Mouse (Mus musculus): ENCODE data around the gene Trub1.

The Trub1 gene

DNA sequence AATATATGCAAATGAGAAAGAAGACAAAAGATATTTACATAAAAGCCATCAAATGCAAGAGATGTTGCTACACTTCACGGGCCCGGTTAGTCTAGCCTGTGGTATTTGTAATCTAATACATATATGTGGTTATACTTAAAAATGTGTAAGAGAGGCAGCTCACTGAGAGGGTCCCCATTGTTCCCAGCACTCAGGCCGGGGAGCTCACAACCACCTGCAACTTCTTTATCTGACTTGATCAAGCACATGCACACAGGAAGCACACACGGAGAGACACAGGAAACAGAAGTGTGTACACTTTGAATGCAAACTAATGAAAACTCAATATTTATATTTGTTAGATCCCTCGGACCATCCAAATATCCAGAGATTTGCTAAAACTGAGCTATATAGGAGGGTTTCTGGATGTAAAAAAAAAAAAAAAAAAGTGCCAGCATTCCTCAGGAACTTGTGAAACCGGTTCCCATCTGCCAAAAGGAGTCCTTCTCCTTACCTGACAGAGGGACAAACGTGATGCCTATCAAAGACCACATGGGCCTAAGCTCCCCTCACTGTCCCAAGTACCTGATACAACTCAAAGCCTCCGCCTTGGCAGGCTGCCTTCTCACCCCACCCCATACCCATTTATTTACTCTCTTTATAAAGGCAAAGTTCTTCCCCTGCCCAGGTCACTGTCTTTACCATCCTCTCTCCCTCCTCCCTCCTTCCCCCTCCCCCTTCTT is 9.6 kb upstream of the Trub1 start:
- no peak for DNase-seq

DNA sequence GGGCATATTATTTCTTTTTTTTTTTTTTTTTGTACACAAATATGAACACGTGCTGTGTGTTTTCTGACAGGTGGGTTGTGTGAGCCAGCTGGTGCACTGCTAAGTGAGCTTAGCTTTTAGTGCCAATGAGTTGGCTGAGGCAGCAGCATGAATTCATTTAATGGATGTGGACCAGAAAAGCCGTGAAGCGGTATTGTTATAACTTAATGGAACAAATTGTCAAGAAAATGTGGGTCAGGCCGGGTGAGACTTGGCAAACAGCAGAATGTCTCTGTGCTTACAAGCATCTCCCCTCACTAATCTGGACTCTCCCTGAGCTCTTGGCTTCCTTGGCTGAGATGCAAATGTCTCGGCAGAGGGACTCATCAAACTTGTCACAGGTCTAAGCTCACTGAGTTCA is 7.7 kb upstream of the Trub1 start:
- DNase-seq, result peak; percentile 32 to 47

DNA sequence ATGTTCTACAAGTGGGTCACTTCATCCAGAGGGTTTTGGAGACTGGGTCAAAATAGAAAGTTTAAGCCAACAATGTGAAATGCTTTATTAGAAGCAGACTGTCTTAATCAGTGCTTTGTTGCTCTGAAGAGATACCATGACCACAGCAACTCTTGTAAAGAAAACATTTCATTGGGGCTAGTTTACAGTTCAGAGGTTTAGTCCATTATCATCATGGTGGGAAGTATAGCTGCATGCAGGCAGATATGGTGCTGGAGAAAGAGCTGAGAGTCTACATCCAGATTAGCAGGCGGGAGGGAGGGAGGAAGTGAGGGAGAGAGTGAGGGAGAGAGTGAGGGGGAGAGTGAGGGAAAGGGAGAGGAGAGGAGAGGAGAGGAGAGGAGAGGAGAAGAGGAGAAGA is 1.9 kb upstream of the Trub1 start:
- DNase-seq, result no peak

DNA sequence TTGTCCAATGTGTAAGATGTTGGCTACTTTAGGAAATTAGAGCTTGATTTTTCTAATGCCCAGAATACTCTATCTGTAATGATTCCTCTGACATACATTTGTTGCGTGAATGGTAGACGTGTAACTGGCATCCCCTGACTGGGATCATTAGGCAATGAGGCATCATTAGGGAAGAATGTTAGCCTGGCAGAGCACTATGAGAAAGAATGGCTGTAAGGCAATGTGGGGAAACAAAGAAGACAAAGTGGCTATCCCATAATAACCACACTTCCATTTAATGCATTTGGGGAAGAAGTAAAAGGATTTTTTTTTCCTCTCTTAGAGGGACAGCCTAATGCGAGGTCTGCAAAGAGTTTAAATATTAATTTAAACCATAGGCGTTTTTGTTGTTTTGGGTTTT is 950 bp upstream of the Trub1 start:
- no peak for DNase-seq

DNA sequence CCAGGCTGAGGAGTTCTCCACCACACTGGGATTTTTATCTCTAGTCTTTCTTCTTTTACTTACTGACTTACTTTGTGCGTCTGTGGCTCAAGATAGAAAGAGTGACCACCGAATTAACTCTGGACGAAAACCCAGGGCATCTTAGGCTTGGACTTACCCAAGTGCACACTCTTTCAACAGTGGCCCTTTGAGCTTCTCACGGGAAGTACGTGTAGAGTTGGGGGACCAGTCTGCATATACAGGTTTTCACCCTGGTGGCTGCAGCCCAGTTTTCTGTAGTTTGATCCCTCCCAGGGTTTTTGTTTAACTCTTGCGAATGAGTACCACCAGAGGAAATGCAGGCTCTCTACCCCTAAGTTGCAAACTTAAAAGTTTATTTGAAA is 497 bp downstream of the Trub1 start:
- DNase-seq, result no peak

DNA sequence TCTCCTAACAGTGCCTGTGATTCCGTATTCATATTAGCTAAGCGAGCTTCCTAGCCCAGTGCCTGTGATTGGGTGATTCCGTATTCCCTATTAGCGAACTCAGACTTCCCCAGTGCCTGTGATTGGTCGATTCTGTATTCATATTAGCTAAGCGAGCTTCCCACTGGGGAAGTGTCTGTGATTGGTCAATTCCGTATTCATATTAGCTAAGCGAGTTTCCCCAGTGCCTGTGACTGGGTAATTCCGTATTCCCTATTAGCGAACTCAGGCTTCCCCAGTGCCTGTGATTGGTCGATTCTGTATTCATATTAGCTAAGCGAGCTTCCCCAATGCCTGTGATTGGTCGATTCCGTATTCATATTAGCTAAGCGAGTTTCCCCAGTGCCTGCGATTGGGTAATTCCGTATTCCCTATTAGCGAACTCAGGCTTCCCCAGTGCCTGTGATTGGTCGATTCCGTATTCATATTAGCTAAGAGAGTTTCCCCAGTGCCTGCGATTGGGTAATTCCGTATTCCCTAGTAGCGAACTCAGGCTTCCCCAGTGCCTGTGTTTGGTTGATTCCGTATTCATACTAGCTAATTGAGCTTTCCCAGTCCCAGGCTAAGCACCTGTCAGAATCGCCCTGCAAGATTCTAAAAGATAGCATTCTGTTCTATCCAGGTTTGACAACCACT is 2.7 kb downstream of the Trub1 start:
- DNase-seq, result no peak

DNA sequence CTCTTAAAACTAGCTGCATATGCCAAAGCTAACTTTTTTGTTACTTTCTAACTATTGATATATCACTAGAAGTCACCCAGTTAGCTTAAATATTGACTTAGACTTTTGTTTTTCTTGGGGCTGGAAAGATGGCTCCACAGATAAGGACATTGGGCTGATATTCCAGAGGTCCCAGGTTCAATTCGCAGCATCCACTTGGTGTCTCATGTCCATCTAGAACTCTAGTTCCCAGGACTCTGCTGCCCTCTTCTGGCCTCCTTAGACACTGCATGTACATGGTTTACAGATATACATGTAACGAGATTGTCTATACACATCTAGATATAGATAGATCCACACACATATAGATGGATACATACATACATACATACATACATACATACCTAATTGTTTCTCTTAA is 4.4 kb downstream of the Trub1 start:
- peak; percentile 52 to 68 for DNase-seq

DNA sequence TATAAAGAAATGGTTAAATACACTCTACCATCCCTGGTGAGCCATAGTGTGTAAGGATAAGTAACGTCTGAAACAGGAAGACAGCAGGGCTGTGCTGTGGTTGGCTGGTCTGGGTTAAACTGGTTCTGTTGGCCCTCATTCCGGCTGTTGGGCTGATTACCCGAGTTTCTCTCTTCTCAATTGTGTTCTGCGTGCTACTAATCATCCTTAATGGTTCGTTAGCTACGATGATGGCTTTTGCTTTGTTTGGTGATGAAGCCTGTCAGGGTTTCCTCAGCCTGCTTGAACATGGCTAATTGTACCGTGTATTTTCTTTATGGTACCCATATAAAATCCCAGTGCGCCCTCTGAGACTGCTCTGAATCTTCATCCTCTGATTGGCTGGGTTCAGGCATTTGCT is 11.0 kb downstream of the Trub1 start:
- DNase-seq, result no peak

DNA sequence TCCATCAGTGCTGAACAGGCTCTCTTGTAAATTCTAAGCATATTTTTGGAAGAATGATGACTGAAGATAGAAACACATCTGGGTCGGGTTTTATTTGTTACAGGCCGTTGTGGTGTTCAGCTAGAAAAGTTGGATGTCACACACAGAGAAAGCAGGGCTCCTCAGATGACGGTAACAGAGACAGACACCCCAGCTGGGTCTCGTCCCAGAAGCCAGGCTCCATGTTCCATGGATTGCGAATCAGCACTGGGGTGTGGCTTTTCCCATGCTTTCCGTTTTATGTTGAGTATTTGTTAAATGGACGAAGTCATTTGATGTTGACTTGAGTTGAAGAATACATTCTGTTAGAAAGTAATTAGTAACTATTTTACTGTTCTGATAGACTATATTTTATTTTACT is 13.0 kb downstream of the Trub1 start:
- no peak for DNase-seq

DNA sequence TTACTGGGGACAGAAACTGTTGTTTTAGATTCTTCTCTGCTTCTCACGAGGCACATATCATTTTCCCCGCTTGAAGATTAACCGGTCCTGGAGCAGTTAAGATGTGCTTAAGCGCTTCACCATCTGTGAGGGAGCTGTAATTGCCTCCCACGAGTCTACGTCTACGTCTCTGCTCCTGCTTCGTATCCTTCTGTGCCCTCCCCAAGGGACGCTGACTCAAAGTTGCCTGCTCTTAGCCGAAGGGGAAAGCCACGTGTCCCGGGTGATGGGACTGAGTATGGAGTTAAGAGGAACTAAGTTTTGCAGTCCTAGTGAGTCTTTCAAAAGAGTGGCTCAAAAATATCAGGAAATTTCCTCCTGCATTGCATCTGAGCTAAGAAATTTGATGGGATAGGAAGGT is 18.3 kb downstream of the Trub1 start:
- DNase-seq, result no peak

DNA sequence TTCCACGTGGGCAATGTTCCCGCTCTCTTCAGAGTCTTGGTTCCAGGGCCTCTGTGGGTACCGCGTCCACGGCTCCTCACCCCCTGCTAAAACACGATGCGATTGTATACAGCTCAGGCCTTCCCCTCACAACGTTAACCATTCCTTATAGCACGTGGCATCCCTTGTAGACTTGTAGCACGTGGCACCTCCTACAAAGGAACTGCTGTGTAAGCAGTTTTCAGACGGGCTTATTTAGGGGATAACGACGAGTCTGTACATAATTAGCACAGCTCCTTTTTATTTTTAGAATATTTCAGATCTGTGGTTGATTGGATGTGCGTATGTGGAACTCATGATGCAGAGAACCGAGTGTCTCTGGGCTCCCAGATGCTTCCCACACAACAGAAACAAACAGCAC is 19.5 kb downstream of the Trub1 start:
- DNase-seq, result no peak

- no peak for DNase-seq
Observed at GRCm38 (mm10) chr19:57473301-57473700, 20.6 kb downstream of the Trub1 start.

GRCm38 (mm10) chr19:57475298-57475697 is 22.6 kb downstream of the Trub1 start:
- DNase-seq, result no peak

- no peak for DNase-seq
Observed at GRCm38 (mm10) chr19:57477310-57477709, 24.6 kb downstream of the Trub1 start.

DNA sequence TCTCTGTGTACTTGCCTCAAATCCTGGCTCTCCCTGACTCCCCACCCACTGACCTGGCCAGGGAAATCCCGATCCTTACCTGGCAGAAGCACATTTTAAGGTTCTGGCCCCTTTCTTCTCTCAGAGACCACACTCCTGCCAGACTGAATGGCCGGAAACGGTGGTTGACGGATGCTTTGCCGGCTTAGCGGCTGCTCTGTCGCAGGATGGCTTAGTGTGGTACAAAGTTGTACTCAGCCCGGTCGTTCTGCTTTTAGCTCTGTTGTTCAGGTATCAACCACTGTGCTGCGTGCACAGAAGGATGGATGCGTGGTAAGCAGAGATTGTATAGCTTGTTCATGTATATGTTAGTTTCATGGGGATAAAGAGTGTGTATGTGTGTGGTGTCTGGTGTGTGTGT is 25.3 kb downstream of the Trub1 start:
- DNase-seq, result no peak

- no peak for DNase-seq
Observed at GRCm38 (mm10) chr19:57479886-57480655, 27.4 kb downstream of the Trub1 start.

GRCm38 (mm10) chr19:57481743-57482259 is 29.1 kb downstream of the Trub1 start:
- DNase-seq, result no peak

GRCm38 (mm10) chr19:57482815-57483214 is 30.1 kb downstream of the Trub1 start:
- peak; percentile 76 to 85 for DNase-seq

GRCm38 (mm10) chr19:57487051-57487658 is 34.4 kb downstream of the Trub1 start:
- no peak for DNase-seq

DNA sequence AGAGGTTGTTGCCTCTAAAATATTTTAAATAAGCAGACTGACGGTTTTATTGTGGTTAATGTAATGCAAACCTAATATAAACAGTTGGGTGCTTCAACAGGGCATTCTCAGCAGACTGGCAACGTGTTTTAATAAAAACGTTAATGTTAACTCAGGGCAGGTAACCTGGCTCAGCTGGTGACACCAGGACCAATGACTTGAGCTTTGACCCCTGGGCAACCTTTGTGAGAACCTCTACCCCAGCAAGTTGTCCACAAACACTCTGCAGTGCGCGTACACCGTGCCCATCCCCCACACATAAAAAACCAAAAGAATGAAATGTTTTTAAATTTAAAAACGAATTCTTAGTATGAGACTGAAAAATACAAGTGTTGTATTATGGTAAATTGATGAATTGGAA is 36.8 kb downstream of the Trub1 start:
- DNase-seq, result no peak

DNA sequence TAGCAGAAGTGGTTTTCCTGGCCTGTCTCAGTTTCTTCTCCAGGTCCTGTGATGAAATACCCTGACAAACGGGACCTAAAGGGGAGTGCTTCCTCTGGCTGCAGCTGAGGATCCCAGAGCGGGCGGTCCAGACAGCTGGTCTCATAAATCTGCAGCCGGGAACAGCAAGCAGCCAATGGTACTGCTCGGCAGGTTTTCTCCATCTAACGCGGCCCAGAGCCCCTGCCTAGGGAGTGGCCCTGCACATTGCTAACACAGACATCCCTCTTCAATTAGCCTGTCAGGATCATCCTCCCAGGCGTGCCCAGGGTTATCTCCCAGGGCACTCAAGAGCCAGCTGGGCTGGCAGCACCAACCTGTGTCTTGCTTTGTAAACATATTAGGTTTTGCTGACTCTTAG is 38.3 kb downstream of the Trub1 start:
- DNase-seq, result peak; percentile 8 to 28

DNA sequence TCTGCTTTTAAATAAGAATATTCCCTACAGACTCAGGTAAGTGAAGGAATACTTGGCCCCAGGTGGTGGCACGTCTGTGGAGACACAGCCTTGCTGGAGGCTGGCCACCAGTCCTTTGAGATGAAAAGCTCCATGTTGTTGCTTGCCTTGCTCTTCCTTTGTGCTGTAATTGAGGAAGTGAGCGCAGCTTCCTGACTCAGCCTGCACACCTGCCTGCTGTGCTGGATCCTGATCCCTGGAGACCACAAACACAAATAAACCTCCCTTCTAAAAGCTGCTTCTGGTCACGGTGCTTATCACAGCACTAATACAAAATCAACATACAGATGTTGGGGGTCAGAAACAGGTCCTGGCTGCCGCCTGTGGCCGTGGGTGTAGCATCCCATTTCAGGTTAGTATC is 41.3 kb downstream of the Trub1 start:
- no peak for DNase-seq

GRCm38 (mm10) chr19:57498110-57498743 is 45.5 kb downstream of the Trub1 start:
- DNase-seq, result no peak
